Mouse (Mus musculus): Measurements from ENCODE around the gene Htra3.

- TF ChIP-seq EP300 (IDR thresholded peaks at IDR 0.05; ENCODE audit: low read depth), result no peak
- TF ChIP-seq CTCF (IDR thresholded peaks at IDR 0.05; ENCODE audit: low read depth), result no peak
Measured at GRCm38 (mm10) chr5:35672581-35672980, 7.0 kb downstream of the Htra3 start.
